Mouse (Mus musculus) embryonic facial prominence, embryonic 13.5 days (tissue): ENCODE measurements around the gene Ano1. TPM values are rescaled to one million over a fixed set of nuclear protein-coding genes. Genes with fewer than 3 reads are reported as not detected.
A peak's percentile ranks its signal among the peaks of the same experiment; 100 is the strongest.

Experiments used
- ATAC-seq: fragments of 200-750 bp; cut with Nextera tagmentation; 2 replicates; pipeline ENCODE4 v1.8.0; 2017; ENCODE audit warnings: low read depth; ENCODE audit not compliant: insufficient number of reproducible peaks, insufficient read depth, low FRiP score, low TSS enrichment
- H3K27ac ChIP-seq: fragments of 300-500 bp; sonication (generic); 2 replicates; pipeline ENCODE4 v1.5.1; 2015; ENCODE audit warnings: moderate library complexity, mild to moderate bottlenecking, inconsistent platforms
- H3K27me3 ChIP-seq: fragments of 300-500 bp; sonication (generic); 2 replicates; pipeline ENCODE4 v1.6.1; 2015; ENCODE audit warnings: mild to moderate bottlenecking, inconsistent platforms
- H3K36me3 ChIP-seq: fragments of 300-500 bp; sonication (generic); 2 replicates; pipeline ENCODE4 v1.6.1; 2015; ENCODE audit warnings: mild to moderate bottlenecking, inconsistent platforms
- H3K4me1 ChIP-seq: fragments of 300-500 bp; sonication (generic); 2 replicates; pipeline ENCODE4 v1.6.1; 2015; ENCODE audit warnings: inconsistent platforms
- H3K4me2 ChIP-seq: fragments of 300-500 bp; sonication (generic); 2 replicates; pipeline ENCODE4 v1.6.1; 2015; ENCODE audit warnings: moderate library complexity, mild to moderate bottlenecking, inconsistent platforms
- H3K4me3 ChIP-seq: fragments of 300-500 bp; sonication (generic); 2 replicates; pipeline ENCODE4 v1.5.1; 2015; ENCODE audit warnings: mild to moderate bottlenecking, inconsistent platforms
- H3K9ac ChIP-seq: fragments of 300-500 bp; sonication (generic); 2 replicates; pipeline ENCODE4 v1.6.1; 2015; ENCODE audit warnings: mild to moderate bottlenecking, inconsistent platforms
- H3K9me3 ChIP-seq: fragments of 300-500 bp; sonication (generic); 2 replicates; pipeline ENCODE4 v1.6.1; 2016; ENCODE audit warnings: inconsistent platforms
- WGBS: fragments of 180-500 bp; shearing (Covaris S2); methylation state at CpG from one replicate; pipeline ENCODE4 v1.1.7; 2015; ENCODE audit warnings: mixed read lengths; 5-methylcytosine and 5-hydroxymethylcytosine counted together
- polyA plus RNA-seq: library from polyadenylated mRNA; unstranded; fragments of >200 nt; fragmentation: Nextera tagmentation; extraction: Ambion mirVana; gene quantifications from 2 replicates; pipeline ENCODE4 v1.2.1, GENCODE M21; 2015

Ano1 gene
- polyA plus RNA-seq, 1 experiment from 2014 or later: 12.8 TPM

- no peak for ATAC-seq
- 86% methylated on average over 1 of the region's 1 CpGs for WGBS
Measured at GRCm38 (mm10) chr7:144782402-144782801, 30.6 kb upstream of the Ano1 start.

GRCm38 (mm10) chr7:144781337-144781736 lies 29.6 kb upstream of the Ano1 start:
- H3K4me3 ChIP-seq: no peak overlapping the region
- H3K9ac ChIP-seq: no peak overlapping the region
- no peaks in the 10 kb centered on the region for H3K36me3 ChIP-seq
- 58% methylated on average over 5 of the region's 5 CpGs for WGBS
- no peaks in the 10 kb centered on the region for H3K4me1 ChIP-seq
- no peak overlapping the region for H3K27ac ChIP-seq
- H3K4me2 ChIP-seq: no peak overlapping the region
- H3K9me3 ChIP-seq: no peaks in the 10 kb centered on the region
- ATAC-seq: no peak
- 0 out of 2 replicates have a peak, but pooled peaks cover 5% of the 10 kb centered on the region for H3K27me3 ChIP-seq

More at GRCm38 (mm10) chr7:144782402-144782801, 30.6 kb upstream of the Ano1 start:
- Histone ChIP-seq H3K9ac (no peak overlapping the region), H3K36me3 (no peaks in the 10 kb centered on the region), H3K27me3 (peaks cover 6% of the 10 kb centered on the region; the same call in 1 of the 2 replicates), H3K4me1 (no peaks in the 10 kb centered on the region), H3K4me3 (no peak overlapping the region), H3K4me2 (no peak overlapping the region), H3K9me3 (no peaks in the 10 kb centered on the region), H3K27ac (no peak overlapping the region)

- 0 out of 2 replicates have a peak, but pooled peaks cover 8% of the 10 kb centered on the region for H3K27me3 ChIP-seq
- H3K9ac ChIP-seq: no peak overlapping the region
- H3K27ac ChIP-seq: no peak overlapping the region
- no peaks in the 10 kb centered on the region for H3K36me3 ChIP-seq
- no peaks in the 10 kb centered on the region for H3K9me3 ChIP-seq
- no peak for ATAC-seq
- H3K4me1 ChIP-seq: no peaks in the 10 kb centered on the region
- no peak overlapping the region for H3K4me2 ChIP-seq
- H3K4me3 ChIP-seq: no peak overlapping the region
- 61% methylated on average over 8 of the region's 8 CpGs for WGBS
Measured at GRCm38 (mm10) chr7:144780190-144780589, 28.4 kb upstream of the Ano1 start.

- Histone ChIP-seq H3K4me3 (no peak overlapping the region), H3K9me3 (no peaks in the 10 kb centered on the region), H3K4me2 (no peak overlapping the region), H3K27ac (no peak overlapping the region), H3K9ac (no peak overlapping the region), H3K4me1 (no peaks in the 10 kb centered on the region), H3K36me3 (no peaks in the 10 kb centered on the region), H3K27me3 (0 out of 2 replicates have a peak, but pooled peaks cover 8% of the 10 kb centered on the region)
- no peak for ATAC-seq
- 68% methylated on average over 2 of the region's 2 CpGs for WGBS
Measured at GRCm38 (mm10) chr7:144779691-144780090, 27.9 kb upstream of the Ano1 start.

GRCm38 (mm10) chr7:144777805-144778204 lies 26.0 kb upstream of the Ano1 start:
- Histone ChIP-seq H3K4me3 (no peak overlapping the region), H3K4me1 (no peaks in the 10 kb centered on the region), H3K27me3 (0 out of 2 replicates have a peak, but pooled peaks cover 3% of the 10 kb centered on the region), H3K9ac (no peak overlapping the region), H3K9me3 (no peaks in the 10 kb centered on the region), H3K27ac (no peak overlapping the region), H3K4me2 (no peak overlapping the region), H3K36me3 (no peaks in the 10 kb centered on the region)
- ATAC-seq: no peak
- 46% methylated on average over 4 of the region's 4 CpGs for WGBS

GRCm38 (mm10) chr7:144775804-144776447 lies 24.2 kb upstream of the Ano1 start:
- no peaks in the 10 kb centered on the region for H3K36me3 ChIP-seq
- no peak overlapping the region for H3K4me2 ChIP-seq
- H3K4me3 ChIP-seq: no peak overlapping the region
- no peak for ATAC-seq
- H3K9ac ChIP-seq: no peak overlapping the region
- 35% methylated on average over 6 of the region's 6 CpGs for WGBS
- H3K4me1 ChIP-seq: no peaks in the 10 kb centered on the region
- H3K9me3 ChIP-seq: no peaks in the 10 kb centered on the region
- H3K27ac ChIP-seq: no peak overlapping the region
- 0 out of 2 replicates have a peak, but pooled peaks cover 3% of the 10 kb centered on the region for H3K27me3 ChIP-seq

- no peak for ATAC-seq
- Histone ChIP-seq H3K27me3 (0 out of 2 replicates have a peak, but pooled peaks cover 3% of the 10 kb centered on the region), H3K4me3 (no peak overlapping the region), H3K27ac (no peak overlapping the region), H3K4me2 (no peak overlapping the region), H3K9ac (0 out of 2 replicates have a peak overlapping the region, but pooled peaks have one; percentile 17), H3K36me3 (no peaks in the 10 kb centered on the region), H3K4me1 (peaks cover 4% of the 10 kb centered on the region), H3K9me3 (no peaks in the 10 kb centered on the region)
- WGBS: 64% methylated on average over 3 of the region's 3 CpGs
Measured at GRCm38 (mm10) chr7:144775214-144775613, 23.4 kb upstream of the Ano1 start.

GRCm38 (mm10) chr7:144774283-144774682 lies 22.5 kb upstream of the Ano1 start:
- H3K4me1 ChIP-seq: peaks cover 13% of the 10 kb centered on the region
- no peak overlapping the region for H3K4me2 ChIP-seq
- no peak overlapping the region for H3K9ac ChIP-seq
- H3K9me3 ChIP-seq: no peaks in the 10 kb centered on the region
- ATAC-seq: no peak
- 74% methylated on average over 2 of the region's 2 CpGs for WGBS
- no peak overlapping the region for H3K4me3 ChIP-seq
- H3K36me3 ChIP-seq: no peaks in the 10 kb centered on the region
- H3K27ac ChIP-seq: no peak overlapping the region
- H3K27me3 ChIP-seq: 0 out of 2 replicates have a peak, but pooled peaks cover 3% of the 10 kb centered on the region

- ATAC-seq: no peak
- H3K36me3 ChIP-seq: no peaks in the 10 kb centered on the region
- no peak overlapping the region for H3K27ac ChIP-seq
- no peak overlapping the region for H3K4me3 ChIP-seq
- H3K4me2 ChIP-seq: no peak overlapping the region; the same call in 1 of the 2 replicates
- 24% methylated on average over 3 of the region's 3 CpGs for WGBS
- H3K27me3 ChIP-seq: no peaks in the 10 kb centered on the region
- peaks cover 15% of the 10 kb centered on the region for H3K4me1 ChIP-seq
- no peak overlapping the region for H3K9ac ChIP-seq
- no peaks in the 10 kb centered on the region for H3K9me3 ChIP-seq
Measured at GRCm38 (mm10) chr7:144770116-144770515, 18.3 kb upstream of the Ano1 start.

- no peaks in the 10 kb centered on the region for H3K27me3 ChIP-seq
- H3K4me3 ChIP-seq: no peak overlapping the region
- H3K36me3 ChIP-seq: no peaks in the 10 kb centered on the region
- WGBS: 33% methylated on average over 9 of the region's 9 CpGs
- H3K9me3 ChIP-seq: no peaks in the 10 kb centered on the region
- ATAC-seq: no peak
- no peak overlapping the region for H3K9ac ChIP-seq
- no peak overlapping the region; the same call in 1 of the 2 replicates for H3K4me2 ChIP-seq
- no peak overlapping the region for H3K27ac ChIP-seq
- peaks cover 15% of the 10 kb centered on the region for H3K4me1 ChIP-seq
Measured at GRCm38 (mm10) chr7:144769434-144770080, 17.8 kb upstream of the Ano1 start.

- 93% methylated on average over 1 of the region's 1 CpGs for WGBS
- Histone ChIP-seq H3K27me3 (no peaks in the 10 kb centered on the region), H3K4me3 (no peak overlapping the region), H3K4me2 (no peak overlapping the region), H3K27ac (no peak overlapping the region), H3K36me3 (no peaks in the 10 kb centered on the region), H3K9me3 (no peaks in the 10 kb centered on the region), H3K4me1 (peaks cover 15% of the 10 kb centered on the region), H3K9ac (no peak overlapping the region)
- ATAC-seq: no peak
Measured at GRCm38 (mm10) chr7:144768845-144769244, 17.1 kb upstream of the Ano1 start.
